Mouse (Mus musculus) embryonic facial prominence, embryonic 12.5 days (tissue): ENCODE results near the gene Gsta3. TPM values are rescaled to one million over a fixed set of nuclear protein-coding genes. Genes with fewer than 3 reads are reported as not detected.

Source experiments
- ATAC-seq: fragments of 200-750 bp; cut with Nextera tagmentation; 2 replicates; pipeline ENCODE4 v1.8.0; 2017; ENCODE audit not compliant: insufficient number of reproducible peaks, insufficient read depth, low FRiP score, low TSS enrichment
- H3K27ac ChIP-seq: fragments of 300-500 bp; sonication (generic); 2 replicates; pipeline ENCODE4 v1.5.1; 2016; ENCODE audit warnings: mild to moderate bottlenecking
- H3K27me3 ChIP-seq: fragments of 300-500 bp; sonication (generic); 2 replicates; pipeline ENCODE4 v1.6.1; 2016; ENCODE audit warnings: mild to moderate bottlenecking, moderate library complexity
- H3K36me3 ChIP-seq: fragments of 300-500 bp; sonication (generic); 2 replicates; pipeline ENCODE4 v1.6.1; 2016; ENCODE audit warnings: mild to moderate bottlenecking
- H3K4me1 ChIP-seq: fragments of 300-500 bp; sonication (generic); 2 replicates; pipeline ENCODE4 v1.6.1; 2016
- H3K4me2 ChIP-seq: fragments of 300-500 bp; sonication (generic); replicated peaks from 2 replicates; pipeline ENCODE4 v1.6.1; 2016; ENCODE audit warnings: mild to moderate bottlenecking, moderate library complexity
- H3K4me3 ChIP-seq: fragments of 300-500 bp; sonication (generic); 2 replicates; pipeline ENCODE4 v1.5.1; 2016; ENCODE audit warnings: mild to moderate bottlenecking
- H3K9ac ChIP-seq: fragments of 300-500 bp; sonication (generic); 2 replicates; pipeline ENCODE4 v1.6.1; 2016; ENCODE audit warnings: mild to moderate bottlenecking, moderate library complexity
- H3K9me3 ChIP-seq: fragments of 300-500 bp; sonication (generic); 2 replicates; pipeline ENCODE4 v1.6.1; 2016; ENCODE audit warnings: mild to moderate bottlenecking, moderate library complexity
- WGBS: fragments of 180-500 bp; shearing (Covaris S2); methylation state at CpG from one replicate; pipeline ENCODE4 v1.1.7; 2016; 5-methylcytosine and 5-hydroxymethylcytosine counted together
- polyA plus RNA-seq: library from polyadenylated mRNA; unstranded; fragments of >200 nt; fragmentation: Nextera tagmentation; extraction: Ambion mirVana; gene quantifications from 2 replicates; pipeline ENCODE4 v1.2.1, GENCODE M21; 2016

Gsta3 gene
- polyA plus RNA-seq, 1 experiment from 2014 or later: 1.3 TPM

GRCm38 (mm10) chr1:21235359-21235758, 5.0 kb upstream of the Gsta3 start:
- Histone ChIP-seq H3K4me2 (no peak overlapping the region), H3K9me3 (no peaks in the 10 kb centered on the region), H3K4me3 (no peak overlapping the region), H3K4me1 (no peaks in the 10 kb centered on the region), H3K27ac (no peak overlapping the region), H3K36me3 (no peaks in the 10 kb centered on the region), H3K9ac (no peak overlapping the region), H3K27me3 (no peaks in the 10 kb centered on the region)
- 86% methylated on average over 6 of the region's 6 CpGs for WGBS
- ATAC-seq: no peak

GRCm38 (mm10) chr1:21241096-21241495, 707 bp downstream of the Gsta3 start:
- ATAC-seq: no peak
- no peak overlapping the region for H3K4me2 ChIP-seq
- H3K4me1 ChIP-seq: no peaks in the 10 kb centered on the region
- no peak overlapping the region for H3K9ac ChIP-seq
- no peaks in the 10 kb centered on the region for H3K27me3 ChIP-seq
- 86% methylated on average over 1 of the region's 1 CpGs for WGBS
- no peaks in the 10 kb centered on the region for H3K9me3 ChIP-seq
- no peak overlapping the region for H3K4me3 ChIP-seq
- H3K27ac ChIP-seq: no peak overlapping the region
- no peaks in the 10 kb centered on the region for H3K36me3 ChIP-seq

GRCm38 (mm10) chr1:21244290-21244960, 4.0 kb downstream of the Gsta3 start:
- Histone ChIP-seq H3K27me3 (no peaks in the 10 kb centered on the region), H3K4me2 (no peak overlapping the region), H3K9ac (no peak overlapping the region), H3K36me3 (no peaks in the 10 kb centered on the region), H3K4me1 (no peaks in the 10 kb centered on the region), H3K9me3 (no peaks in the 10 kb centered on the region), H3K4me3 (no peak overlapping the region), H3K27ac (no peak overlapping the region)
- ATAC-seq: no peak
- WGBS: 76% methylated on average over 4 of the region's 4 CpGs

- Histone ChIP-seq H3K27me3 (no peaks in the 10 kb centered on the region), H3K9ac (no peak overlapping the region), H3K36me3 (no peaks in the 10 kb centered on the region), H3K4me3 (no peak overlapping the region), H3K27ac (no peak overlapping the region), H3K4me2 (no peak overlapping the region), H3K9me3 (no peaks in the 10 kb centered on the region), H3K4me1 (no peaks in the 10 kb centered on the region)
- ATAC-seq: no peak
- 77% methylated on average over 3 of the region's 3 CpGs for WGBS
These were observed 5.7 kb downstream of the Gsta3 start for GRCm38 (mm10) chr1:21246136-21246535.

GRCm38 (mm10) chr1:21247896-21248295, 7.5 kb downstream of the Gsta3 start:
- Histone ChIP-seq H3K4me2 (no peak overlapping the region), H3K4me3 (no peak overlapping the region), H3K9me3 (no peaks in the 10 kb centered on the region), H3K27me3 (no peaks in the 10 kb centered on the region), H3K27ac (no peak overlapping the region), H3K9ac (no peak overlapping the region), H3K4me1 (no peaks in the 10 kb centered on the region), H3K36me3 (no peaks in the 10 kb centered on the region)
- ATAC-seq: no peak

GRCm38 (mm10) chr1:21248560-21249390, 8.4 kb downstream of the Gsta3 start:
- Histone ChIP-seq H3K4me1 (no peaks in the 10 kb centered on the region), H3K9ac (no peak overlapping the region), H3K36me3 (no peaks in the 10 kb centered on the region), H3K4me3 (no peak overlapping the region), H3K27me3 (no peaks in the 10 kb centered on the region), H3K4me2 (no peak overlapping the region), H3K27ac (no peak overlapping the region), H3K9me3 (no peaks in the 10 kb centered on the region)
- WGBS: 89% methylated on average over 9 of the region's 9 CpGs
- ATAC-seq: no peak

GRCm38 (mm10) chr1:21251661-21252060, 11.3 kb downstream of the Gsta3 start:
- H3K9ac ChIP-seq: no peak overlapping the region
- H3K4me2 ChIP-seq: no peak overlapping the region
- no peaks in the 10 kb centered on the region for H3K9me3 ChIP-seq
- H3K36me3 ChIP-seq: no peaks in the 10 kb centered on the region
- no peak overlapping the region for H3K27ac ChIP-seq
- H3K4me1 ChIP-seq: no peaks in the 10 kb centered on the region
- H3K4me3 ChIP-seq: no peak overlapping the region
- no peaks in the 10 kb centered on the region for H3K27me3 ChIP-seq
- ATAC-seq: no peak
- 74% methylated on average over 6 of the region's 6 CpGs for WGBS

- Histone ChIP-seq H3K4me2 (no peak overlapping the region), H3K4me3 (no peak overlapping the region), H3K27me3 (no peaks in the 10 kb centered on the region), H3K27ac (no peak overlapping the region), H3K9me3 (no peaks in the 10 kb centered on the region), H3K4me1 (no peaks in the 10 kb centered on the region), H3K36me3 (no peaks in the 10 kb centered on the region), H3K9ac (no peak overlapping the region)
- 69% methylated on average over 10 of the region's 10 CpGs for WGBS
- no peak for ATAC-seq
These were observed 12.3 kb downstream of the Gsta3 start for GRCm38 (mm10) chr1:21252566-21253302.

- 90% methylated on average over 1 of the region's 1 CpGs for WGBS
- H3K27ac ChIP-seq: no peak overlapping the region
- H3K9ac ChIP-seq: no peak overlapping the region
- no peaks in the 10 kb centered on the region for H3K27me3 ChIP-seq
- H3K36me3 ChIP-seq: no peaks in the 10 kb centered on the region
- no peak for ATAC-seq
- H3K4me1 ChIP-seq: no peaks in the 10 kb centered on the region
- H3K9me3 ChIP-seq: no peaks in the 10 kb centered on the region
- no peak overlapping the region for H3K4me2 ChIP-seq
- no peak overlapping the region for H3K4me3 ChIP-seq
These were observed 12.9 kb downstream of the Gsta3 start for GRCm38 (mm10) chr1:21253303-21253650.

- no peak for ATAC-seq
- no peak overlapping the region for H3K4me3 ChIP-seq
- H3K36me3 ChIP-seq: no peaks in the 10 kb centered on the region
- no peak overlapping the region for H3K9ac ChIP-seq
- WGBS: 71% methylated on average over 4 of the region's 4 CpGs
- H3K9me3 ChIP-seq: no peaks in the 10 kb centered on the region
- no peak overlapping the region for H3K27ac ChIP-seq
- no peak overlapping the region for H3K4me2 ChIP-seq
- H3K4me1 ChIP-seq: no peaks in the 10 kb centered on the region
- H3K27me3 ChIP-seq: no peaks in the 10 kb centered on the region
These were observed 13.5 kb downstream of the Gsta3 start for GRCm38 (mm10) chr1:21253856-21254255.

GRCm38 (mm10) chr1:21255625-21256345, 15.4 kb downstream of the Gsta3 start:
- Histone ChIP-seq H3K27ac (no peak overlapping the region), H3K9me3 (no peaks in the 10 kb centered on the region), H3K27me3 (no peaks in the 10 kb centered on the region), H3K4me2 (no peak overlapping the region), H3K4me1 (no peaks in the 10 kb centered on the region), H3K4me3 (no peak overlapping the region), H3K36me3 (no peaks in the 10 kb centered on the region), H3K9ac (no peak overlapping the region)
- WGBS: 83% methylated on average over 7 of the region's 7 CpGs
- ATAC-seq: no peak
